Mouse (Mus musculus) myocyte (in vitro differentiated cells): ENCODE results near the gene Efna2.

Source experiments
- CEBPB ChIP-seq: IDR thresholded peaks from 2 replicates; pipeline ENCODE4 v1.6.1; 2011; ENCODE audit warnings: mild to moderate bottlenecking, moderate library complexity; ENCODE audit not compliant: poor library complexity, insufficient read depth, severe bottlenecking
- E2F4 ChIP-seq: IDR thresholded peaks from one replicate; pipeline ENCODE4 v1.6.1; 2011; ENCODE audit warnings: mild to moderate bottlenecking, control low read depth, moderate library complexity; ENCODE audit not compliant: insufficient read depth
- MAX ChIP-seq: IDR thresholded peaks from one replicate; pipeline ENCODE4 v1.6.1; 2011; ENCODE audit warnings: low read depth, mild to moderate bottlenecking, control low read depth
- MYOD1 ChIP-seq, 3 experiments: IDR thresholded peaks; one replicate each; pipeline ENCODE4 v1.6.1; 2011; ENCODE audit warnings: control low read depth in 2 of 3, low read depth in 2 of 3, mild to moderate bottlenecking in 2 of 3, moderate library complexity in 1 of 3; ENCODE audit not compliant: insufficient read length in 2 of 3, control insufficient read depth in 1 of 3
- MYOG ChIP-seq, 3 experiments: IDR thresholded peaks; one replicate each; pipeline ENCODE4 v1.6.1; 2011; ENCODE audit warnings: control low read depth in 2 of 3, low read depth in 2 of 3, mild to moderate bottlenecking in 2 of 3; ENCODE audit not compliant: insufficient read length in 2 of 3, control insufficient read depth in 1 of 3, insufficient read depth in 1 of 3
- POLR2A ChIP-seq: IDR thresholded peaks from one replicate; pipeline ENCODE4 v1.6.1; 2011; ENCODE audit warnings: low read depth, mild to moderate bottlenecking, control low read depth, moderate library complexity; ENCODE audit not compliant: insufficient read length
- POLR2AphosphoS2 ChIP-seq: IDR thresholded peaks from one replicate; pipeline ENCODE4 v1.6.1; 2011; ENCODE audit warnings: low read depth, control low read depth; ENCODE audit not compliant: insufficient read length
- REST ChIP-seq: IDR thresholded peaks from one replicate; pipeline ENCODE4 v1.6.1; 2011; ENCODE audit warnings: mild to moderate bottlenecking, control low read depth, moderate library complexity; ENCODE audit not compliant: insufficient read depth, insufficient read length
- SRF ChIP-seq: IDR thresholded peaks from one replicate; pipeline ENCODE4 v1.6.1; 2011; ENCODE audit warnings: low read depth; ENCODE audit not compliant: control insufficient read depth, insufficient read length
- TCF12 ChIP-seq: IDR thresholded peaks from one replicate; pipeline ENCODE4 v1.6.1; 2011; ENCODE audit warnings: mild to moderate bottlenecking, control low read depth; ENCODE audit not compliant: poor library complexity, insufficient read depth, severe bottlenecking
- TCF3 ChIP-seq: IDR thresholded peaks from one replicate; pipeline ENCODE4 v1.6.1; 2011; ENCODE audit warnings: low read depth, control low read depth; ENCODE audit not compliant: insufficient read length
- USF1 ChIP-seq: IDR thresholded peaks from one replicate; pipeline ENCODE4 v1.6.1; 2011; ENCODE audit warnings: low read depth, mild to moderate bottlenecking, control low read depth, moderate library complexity

GRCm38 (mm10) chr10:80159021-80159560, 20.2 kb upstream of the Efna2 start:
- TF ChIP-seq POLR2AphosphoS2: peak; percentile 82
- no peak for TF ChIP-seq POLR2A
- peak in 1 of 3 experiments; percentile 11 for TF ChIP-seq MYOD1 (IDR thresholded peaks at IDR 0.05; ENCODE audit: control insufficient read depth in 1 of 3, insufficient read length in 2 of 3, low read depth in 2 of 3)
- no peak for TF ChIP-seq SRF
- no peak for TF ChIP-seq TCF3
- TF ChIP-seq TCF12: no peak
- TF ChIP-seq USF1: no peak
- TF ChIP-seq MAX: no peak
- no peak for TF ChIP-seq E2F4
- no peak for TF ChIP-seq REST
- no peak for TF ChIP-seq CEBPB
- peak in 1 of 3 experiments; percentile 3 for TF ChIP-seq MYOG (IDR thresholded peaks at IDR 0.05; ENCODE audit: control insufficient read depth in 1 of 3, insufficient read depth in 1 of 3, insufficient read length in 2 of 3, low read depth in 2 of 3)
